Mouse (Mus musculus): ENCODE data around the gene Jund. TPM values are rescaled to one million over a fixed set of nuclear protein-coding genes. Genes with fewer than 3 reads are reported as not detected.

Gene Jund
- polyA plus RNA-seq, 1 experiment from 2014 or later, result 17.9 TPM

DNA sequence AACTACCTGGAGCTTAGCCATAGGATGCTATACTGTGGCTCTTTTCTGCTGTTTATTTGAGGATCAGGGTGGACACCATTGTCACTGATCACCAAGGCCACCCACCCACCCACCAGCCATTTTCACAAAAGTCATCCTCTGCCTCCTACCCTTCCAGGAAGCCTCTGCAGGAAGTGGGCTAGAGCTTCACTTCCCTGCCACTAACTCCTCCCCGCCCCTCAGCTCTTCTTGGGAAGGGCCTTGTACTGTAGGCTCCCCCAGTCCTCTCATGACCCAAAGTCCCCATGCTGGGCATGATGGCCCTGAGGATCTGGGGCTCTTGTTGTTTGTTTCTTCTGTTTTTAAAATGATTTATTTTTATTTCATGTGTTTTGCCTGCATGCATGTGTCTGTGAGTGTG lies 23.4 kb upstream of the Jund start:
- Histone ChIP-seq H3K27me3 (no peaks in the 10 kb centered on the region), H3K9me3 (replicated peaks) (no peaks in the 10 kb centered on the region), H3K36me3 (peaks cover 43% of the 10 kb centered on the region), H3K9ac (peak overlapping the region; percentile 76), H3K4me1 (replicated peaks) (peaks cover 87% of the 10 kb centered on the region), H3K4me3 (replicated peaks) (no peak overlapping the region), H3K4me2 (peak overlapping the region; percentile 87; the same call in 1 of the 2 replicates), H3K27ac (peak overlapping the region; percentile 92)
- ATAC-seq (ENCODE audit: low read depth) (no peak), DNase-seq (no peak)
- 44% methylated on average over 1 of the region's 1 CpGs for WGBS (ENCODE audit: insufficient replicate concordance)

GRCm38 (mm10) chr8:70677451-70678080 lies 21.2 kb upstream of the Jund start:
- ATAC-seq (ENCODE audit: low read depth) (peak; percentile 10; the same call in 1 of the 2 replicates), DNase-seq (no peak)
- WGBS (ENCODE audit: insufficient replicate concordance), result 81% methylated on average over 15 of the region's 15 CpGs
- Histone ChIP-seq H3K27ac (peak overlapping the region; percentile 80), H3K9ac (peak overlapping the region; percentile 59), H3K4me2 (peak overlapping the region; percentile 57), H3K36me3 (peaks cover 44% of the 10 kb centered on the region), H3K27me3 (peaks cover 2% of the 10 kb centered on the region; the same call in 1 of the 2 replicates), H3K9me3 (replicated peaks) (no peaks in the 10 kb centered on the region), H3K4me1 (replicated peaks) (peaks cover 91% of the 10 kb centered on the region), H3K4me3 (replicated peaks) (peak overlapping the region; percentile 27)

- no peak overlapping the region for H3K4me3 ChIP-seq (replicated peaks)
- H3K36me3 ChIP-seq, result peaks cover 44% of the 10 kb centered on the region
- peak overlapping the region; percentile 26; the same call in 1 of the 2 replicates for H3K9ac ChIP-seq
- H3K9me3 ChIP-seq (replicated peaks), result no peaks in the 10 kb centered on the region
- DNase-seq, result no peak
- H3K27me3 ChIP-seq, result peaks cover 2% of the 10 kb centered on the region; the same call in 1 of the 2 replicates
- no peak overlapping the region for H3K4me2 ChIP-seq
- no peak for ATAC-seq (ENCODE audit: low read depth)
- H3K4me1 ChIP-seq (replicated peaks), result peaks cover 90% of the 10 kb centered on the region
- H3K27ac ChIP-seq, result peak overlapping the region; percentile 80
Observed at GRCm38 (mm10) chr8:70678679-70679078, 20.1 kb upstream of the Jund start.

DNA sequence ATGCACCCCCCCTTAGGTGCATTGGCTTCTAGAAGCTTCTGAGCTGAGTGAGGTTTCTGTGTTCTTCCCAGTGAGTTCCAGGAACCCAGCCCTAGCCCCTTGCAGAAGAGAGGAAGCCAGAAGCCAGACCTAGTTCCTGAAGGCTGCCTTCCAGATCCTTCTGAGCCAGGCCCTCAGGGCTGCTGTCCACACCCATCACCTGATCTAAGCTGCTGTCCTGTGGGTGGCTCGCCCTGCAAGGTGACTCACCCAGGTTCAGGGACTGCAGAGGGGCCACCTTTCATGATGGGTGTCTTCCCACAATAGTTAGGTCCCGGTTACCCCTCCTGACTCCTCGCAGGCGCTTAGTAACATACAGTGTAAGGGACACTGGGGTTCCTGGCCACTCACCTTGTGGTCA lies 19.3 kb upstream of the Jund start:
- H3K9ac ChIP-seq, result no peak overlapping the region
- peaks cover 6% of the 10 kb centered on the region; the same call in 1 of the 2 replicates for H3K27me3 ChIP-seq
- peak overlapping the region; percentile 35; the same call in 1 of the 2 replicates for H3K27ac ChIP-seq
- H3K9me3 ChIP-seq (replicated peaks), result no peaks in the 10 kb centered on the region
- 76% methylated on average over 4 of the region's 4 CpGs for WGBS (ENCODE audit: insufficient replicate concordance)
- H3K4me1 ChIP-seq (replicated peaks), result peaks cover 83% of the 10 kb centered on the region
- ATAC-seq (ENCODE audit: low read depth) (no peak), DNase-seq (no peak)
- no peak overlapping the region for H3K4me3 ChIP-seq (replicated peaks)
- H3K36me3 ChIP-seq, result peaks cover 44% of the 10 kb centered on the region
- H3K4me2 ChIP-seq, result no peak overlapping the region

- Histone ChIP-seq H3K27me3 (peaks cover 9% of the 10 kb centered on the region), H3K27ac (peak overlapping the region; percentile 32; the same call in 1 of the 2 replicates), H3K4me3 (replicated peaks) (no peak overlapping the region), H3K4me1 (replicated peaks) (peaks cover 77% of the 10 kb centered on the region), H3K4me2 (no peak overlapping the region), H3K9ac (no peak overlapping the region), H3K36me3 (peaks cover 44% of the 10 kb centered on the region), H3K9me3 (replicated peaks) (no peaks in the 10 kb centered on the region)
- no peak for ATAC-seq (ENCODE audit: low read depth)
- no peak for DNase-seq
- WGBS (ENCODE audit: insufficient replicate concordance), result 67% methylated on average over 3 of the region's 3 CpGs
Observed at GRCm38 (mm10) chr8:70680039-70680438, 18.7 kb upstream of the Jund start.

DNA sequence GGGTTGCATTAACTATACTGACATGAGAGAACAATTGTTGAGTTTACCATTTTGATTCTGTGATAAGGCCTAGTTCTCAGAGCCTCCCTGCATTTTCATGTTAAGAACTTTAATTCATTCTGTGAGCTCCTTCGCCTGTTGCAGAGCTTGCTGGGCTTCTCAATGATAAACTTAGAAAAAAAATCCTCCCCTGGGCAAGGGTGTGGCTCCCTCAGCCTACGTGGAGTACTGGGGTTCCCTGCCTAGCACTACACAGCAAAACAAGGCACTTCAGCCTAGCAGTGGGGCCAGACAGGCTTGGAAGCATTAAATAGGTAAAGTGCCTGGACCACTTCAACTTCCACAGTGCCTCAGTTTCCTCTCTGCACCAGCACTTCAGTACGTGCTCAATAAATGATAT lies 17.3 kb upstream of the Jund start:
- ATAC-seq (ENCODE audit: low read depth) (peak; percentile 41; the same call in 1 of the 2 replicates), DNase-seq (no peak)
- H3K4me2 ChIP-seq, result 0 out of 2 replicates have a peak overlapping the region, but pooled peaks have one; percentile 6
- peak overlapping the region; percentile 34; the same call in 1 of the 2 replicates for H3K27ac ChIP-seq
- WGBS (ENCODE audit: insufficient replicate concordance), result 51% methylated on average over 3 of the region's 3 CpGs
- no peak overlapping the region for H3K9ac ChIP-seq
- H3K9me3 ChIP-seq (replicated peaks), result no peaks in the 10 kb centered on the region
- H3K36me3 ChIP-seq, result peaks cover 39% of the 10 kb centered on the region
- peaks cover 12% of the 10 kb centered on the region for H3K27me3 ChIP-seq
- peaks cover 63% of the 10 kb centered on the region for H3K4me1 ChIP-seq (replicated peaks)
- H3K4me3 ChIP-seq (replicated peaks), result no peak overlapping the region

GRCm38 (mm10) chr8:70682193-70682592 lies 16.6 kb upstream of the Jund start:
- Histone ChIP-seq H3K9ac (peak overlapping the region; percentile 50), H3K4me1 (replicated peaks) (peaks cover 55% of the 10 kb centered on the region), H3K27ac (peak overlapping the region; percentile 13; the same call in 1 of the 2 replicates), H3K4me3 (replicated peaks) (0 out of 2 replicates have a peak overlapping the region, but pooled peaks have one; percentile 6), H3K9me3 (replicated peaks) (no peaks in the 10 kb centered on the region), H3K27me3 (peaks cover 12% of the 10 kb centered on the region), H3K4me2 (peak overlapping the region; percentile 36), H3K36me3 (peaks cover 32% of the 10 kb centered on the region)
- 11% methylated on average over 19 of the region's 19 CpGs for WGBS (ENCODE audit: insufficient replicate concordance)
- DNase-seq (no peak), ATAC-seq (ENCODE audit: low read depth) (no peak)

DNA sequence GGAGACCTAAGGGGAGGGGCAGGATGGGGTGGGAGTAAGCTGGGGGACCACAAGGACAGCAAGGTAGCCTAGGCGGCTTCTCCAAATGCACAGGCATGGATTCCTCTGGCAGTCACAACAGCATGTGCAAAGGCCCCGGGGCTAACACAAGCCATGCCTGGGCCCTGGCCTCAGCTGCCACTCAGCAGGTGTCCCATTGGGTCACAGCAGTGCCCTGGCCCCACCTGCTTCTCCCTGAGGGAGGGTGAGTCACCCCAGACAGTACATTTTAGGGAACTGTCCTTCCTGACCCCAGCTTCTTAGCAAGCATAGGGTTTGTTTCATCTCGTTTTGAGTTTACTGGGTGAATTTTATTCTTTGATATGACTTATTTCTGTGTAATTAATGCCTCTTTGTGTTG lies 16.1 kb upstream of the Jund start:
- peaks cover 12% of the 10 kb centered on the region for H3K27me3 ChIP-seq
- peak overlapping the region; percentile 36; the same call in 1 of the 2 replicates for H3K4me2 ChIP-seq
- H3K9me3 ChIP-seq (replicated peaks), result no peaks in the 10 kb centered on the region
- H3K4me1 ChIP-seq (replicated peaks), result peaks cover 50% of the 10 kb centered on the region
- peak overlapping the region; percentile 50 for H3K9ac ChIP-seq
- no peak overlapping the region for H3K4me3 ChIP-seq (replicated peaks)
- WGBS (ENCODE audit: insufficient replicate concordance), result 61% methylated on average over 3 of the region's 3 CpGs
- H3K36me3 ChIP-seq, result peaks cover 27% of the 10 kb centered on the region
- ATAC-seq (ENCODE audit: low read depth) (no peak), DNase-seq (no peak)
- H3K27ac ChIP-seq, result peak overlapping the region; percentile 13; the same call in 1 of the 2 replicates

GRCm38 (mm10) chr8:70684291-70684690 lies 14.5 kb upstream of the Jund start:
- ATAC-seq (ENCODE audit: low read depth) (no peak), DNase-seq (no peak)
- Histone ChIP-seq H3K27me3 (peaks cover 16% of the 10 kb centered on the region), H3K4me1 (replicated peaks) (peaks cover 34% of the 10 kb centered on the region), H3K36me3 (peaks cover 11% of the 10 kb centered on the region), H3K9me3 (replicated peaks) (no peaks in the 10 kb centered on the region), H3K27ac (no peak overlapping the region; the same call in 1 of the 2 replicates), H3K4me2 (no peak overlapping the region), H3K4me3 (replicated peaks) (no peak overlapping the region), H3K9ac (no peak overlapping the region)
- 55% methylated on average over 7 of the region's 7 CpGs for WGBS (ENCODE audit: insufficient replicate concordance)

GRCm38 (mm10) chr8:70687576-70687975 lies 11.2 kb upstream of the Jund start:
- no peak overlapping the region for H3K4me2 ChIP-seq
- H3K4me1 ChIP-seq (replicated peaks), result peaks cover 16% of the 10 kb centered on the region
- ATAC-seq (ENCODE audit: low read depth), result no peak
- 75% methylated on average over 8 of the region's 8 CpGs for WGBS (ENCODE audit: insufficient replicate concordance)
- no peak overlapping the region for H3K27ac ChIP-seq
- no peak for DNase-seq
- peaks cover 19% of the 10 kb centered on the region for H3K27me3 ChIP-seq
- no peak overlapping the region for H3K9ac ChIP-seq
- H3K4me3 ChIP-seq (replicated peaks), result no peak overlapping the region
- H3K36me3 ChIP-seq, result no peaks in the 10 kb centered on the region
- no peaks in the 10 kb centered on the region for H3K9me3 ChIP-seq (replicated peaks)

GRCm38 (mm10) chr8:70688136-70688535 lies 10.6 kb upstream of the Jund start:
- H3K9me3 ChIP-seq (replicated peaks), result no peaks in the 10 kb centered on the region
- ATAC-seq (ENCODE audit: low read depth) (no peak), DNase-seq (no peak)
- H3K4me3 ChIP-seq (replicated peaks), result no peak overlapping the region
- no peak overlapping the region for H3K9ac ChIP-seq
- H3K36me3 ChIP-seq, result no peaks in the 10 kb centered on the region
- no peak overlapping the region for H3K27ac ChIP-seq
- H3K4me1 ChIP-seq (replicated peaks), result peaks cover 14% of the 10 kb centered on the region
- WGBS (ENCODE audit: insufficient replicate concordance), result 78% methylated on average over 3 of the region's 3 CpGs
- peaks cover 18% of the 10 kb centered on the region for H3K27me3 ChIP-seq
- H3K4me2 ChIP-seq, result no peak overlapping the region
